Mouse (Mus musculus) embryonic facial prominence, embryonic 14.5 days (tissue): Measurements from ENCODE around the gene Pde3b. TPM values are rescaled to one million over a fixed set of nuclear protein-coding genes. Genes with fewer than 3 reads are reported as not detected.

ENCODE experiments used
- ATAC-seq: fragments of 200-750 bp; cut with Nextera tagmentation; 2 replicates; pipeline ENCODE4 v1.8.0; 2017; ENCODE audit warnings: low read depth, moderate number of reproducible peaks, moderate TSS enrichment
- DNase-seq: peaks from one replicate; pipeline ENCODE4 v3.0.0-alpha.2; 2015; ENCODE audit warnings: low spot score
- H3K27ac ChIP-seq: fragments of 300-500 bp; sonication (generic); replicated peaks from 2 replicates; pipeline ENCODE4 v1.5.1; 2014; ENCODE audit warnings: low read depth, mild to moderate bottlenecking, low read length, moderate library complexity
- H3K27me3 ChIP-seq: fragments of 300-500 bp; sonication (generic); replicated peaks from 2 replicates; pipeline ENCODE4 v1.6.1; 2014; ENCODE audit warnings: low read length; ENCODE audit not compliant: control insufficient read depth, insufficient read depth
- H3K36me3 ChIP-seq: fragments of 300-500 bp; sonication (generic); 2 replicates; pipeline ENCODE4 v1.6.1; 2014; ENCODE audit warnings: low read length, mixed read lengths; ENCODE audit not compliant: control insufficient read depth, insufficient read depth
- H3K4me1 ChIP-seq: fragments of 300-500 bp; sonication (generic); 2 replicates; pipeline ENCODE4 v1.6.1; 2014; ENCODE audit warnings: antibody characterized with exemption, low read length; ENCODE audit not compliant: control insufficient read depth, insufficient read depth
- H3K4me2 ChIP-seq: fragments of 300-500 bp; sonication (generic); 2 replicates; pipeline ENCODE4 v1.6.1; 2014; ENCODE audit warnings: low read depth, mild to moderate bottlenecking, low read length, moderate library complexity, mixed read lengths
- H3K4me3 ChIP-seq: fragments of 300-500 bp; sonication (generic); 2 replicates; pipeline ENCODE4 v1.5.1; 2014; ENCODE audit warnings: low read depth, mild to moderate bottlenecking, low read length
- H3K9ac ChIP-seq: fragments of 300-500 bp; sonication (generic); 2 replicates; pipeline ENCODE4 v1.6.1; 2014; ENCODE audit warnings: low read depth, mild to moderate bottlenecking, low read length, moderate library complexity, mixed read lengths
- H3K9me3 ChIP-seq: fragments of 300-500 bp; sonication (generic); 2 replicates; pipeline ENCODE4 v1.6.1; 2016; ENCODE audit warnings: low read length; ENCODE audit not compliant: control insufficient read depth
- WGBS: fragments of 180-500 bp; shearing (Covaris S2); extraction: QIAGEN DNeasy Blood & Tissue Kit; methylation state at CpG from one replicate; pipeline ENCODE4 v1.1.7; 2014; 5-methylcytosine and 5-hydroxymethylcytosine counted together
- polyA plus RNA-seq: library from polyadenylated mRNA; unstranded; fragments of >200 nt; fragmentation: Nextera tagmentation; extraction: Ambion mirVana; gene quantifications from 2 replicates; pipeline ENCODE4 v1.2.1, GENCODE M21; 2014

The Pde3b gene
- polyA plus RNA-seq, 1 experiment from 2014 or later: 7.2 TPM

DNA sequence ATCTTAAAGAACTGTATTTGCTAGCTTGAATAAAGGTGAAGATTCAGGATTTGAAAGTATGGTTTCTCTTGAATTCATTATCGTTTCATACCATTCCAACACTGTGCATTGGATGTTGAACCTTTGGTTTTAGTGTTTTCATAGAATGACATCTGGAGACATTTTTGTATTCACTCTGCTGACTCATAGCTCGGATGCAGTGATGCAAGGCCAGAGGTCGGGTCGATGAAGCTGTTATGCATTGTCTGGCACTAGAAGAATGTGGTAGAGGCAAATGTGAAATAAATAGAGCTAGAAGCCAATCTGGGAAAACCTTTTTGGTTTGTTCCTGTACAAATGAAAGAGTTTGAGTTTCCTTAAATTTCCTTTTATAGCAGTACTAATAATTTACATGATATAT is 16.9 kb downstream of the Pde3b start:
- Histone ChIP-seq H3K27ac (no peak overlapping the region), H3K9ac (no peak overlapping the region), H3K27me3 (no peaks in the 10 kb centered on the region), H3K4me2 (no peak overlapping the region), H3K4me3 (no peak overlapping the region), H3K4me1 (no peaks in the 10 kb centered on the region), H3K9me3 (no peaks in the 10 kb centered on the region), H3K36me3 (no peaks in the 10 kb centered on the region)
- DNase-seq (peak; percentile 1), ATAC-seq (no peak)
- WGBS: 49% methylated on average over 4 of the region's 4 CpGs

DNA sequence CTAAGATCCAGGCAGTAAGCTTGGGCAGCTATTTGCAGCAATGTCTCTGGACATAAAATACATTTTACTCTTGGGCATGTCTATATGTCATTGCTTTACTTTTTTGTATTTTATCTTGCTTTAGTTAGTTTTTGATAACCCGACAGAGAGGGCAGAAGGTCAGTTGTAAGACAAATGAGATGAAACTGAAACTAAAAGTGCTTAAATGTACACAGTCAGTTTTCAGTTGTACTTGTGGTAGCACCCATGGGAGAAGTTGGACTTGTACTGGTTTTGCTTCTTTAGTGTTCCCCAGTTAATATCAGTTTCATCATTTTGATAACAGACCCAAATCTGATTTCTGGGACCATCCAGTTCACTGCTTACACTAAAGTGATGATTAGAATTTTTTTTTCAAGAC is 24.6 kb downstream of the Pde3b start:
- Histone ChIP-seq H3K4me1 (no peaks in the 10 kb centered on the region), H3K9ac (no peak overlapping the region), H3K36me3 (no peaks in the 10 kb centered on the region), H3K27ac (no peak overlapping the region), H3K4me3 (no peak overlapping the region), H3K4me2 (no peak overlapping the region), H3K9me3 (no peaks in the 10 kb centered on the region), H3K27me3 (no peaks in the 10 kb centered on the region)
- no peak for ATAC-seq
- WGBS: 85% methylated on average over 1 of the region's 1 CpGs
- DNase-seq: no peak

DNA sequence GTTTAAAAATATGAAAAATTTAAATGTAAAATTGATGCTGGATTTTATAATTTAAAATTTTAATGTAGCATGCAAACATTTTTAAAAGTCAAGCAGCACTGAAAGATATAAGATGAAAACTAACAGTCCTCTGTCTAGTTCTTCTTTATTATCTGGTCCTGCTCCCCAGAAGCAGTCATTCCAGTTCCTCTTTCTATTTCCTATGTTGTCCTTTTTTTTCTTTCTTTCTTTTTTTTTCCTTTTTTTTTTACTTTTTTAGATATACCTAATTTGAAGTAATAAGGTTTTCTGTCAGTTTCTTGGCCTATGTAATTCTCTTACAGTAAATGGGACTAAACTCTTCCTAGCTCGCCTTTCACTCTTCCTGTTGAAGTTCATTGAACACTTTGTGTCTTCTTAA is 25.4 kb downstream of the Pde3b start:
- Histone ChIP-seq H3K36me3 (no peaks in the 10 kb centered on the region), H3K27ac (no peak overlapping the region), H3K4me1 (no peaks in the 10 kb centered on the region), H3K9me3 (no peaks in the 10 kb centered on the region), H3K27me3 (no peaks in the 10 kb centered on the region), H3K9ac (no peak overlapping the region), H3K4me3 (no peak overlapping the region), H3K4me2 (no peak overlapping the region)
- DNase-seq (no peak), ATAC-seq (no peak)
- 91% methylated on average over 1 of the region's 1 CpGs for WGBS

DNA sequence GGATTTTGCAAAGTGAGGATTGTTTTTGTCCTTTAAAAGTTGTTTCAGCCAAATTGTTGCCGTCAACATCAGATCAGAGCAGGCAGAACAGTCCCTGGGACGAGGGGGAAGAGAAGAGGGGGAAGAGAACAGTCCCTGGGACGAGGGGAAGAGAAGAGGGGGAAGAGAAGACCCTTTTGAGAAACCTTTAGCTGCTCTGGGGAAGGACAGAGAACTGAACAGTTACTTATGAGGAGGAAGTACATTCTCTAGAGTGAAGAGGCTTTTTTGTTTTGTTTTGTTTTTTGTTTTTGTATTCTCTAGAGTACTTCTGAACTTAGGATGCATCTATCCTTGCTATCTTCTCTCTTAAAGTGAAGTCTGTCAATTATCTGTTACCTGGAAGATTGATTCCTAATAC is 37.8 kb downstream of the Pde3b start:
- 56% methylated on average over 3 of the region's 3 CpGs for WGBS
- Histone ChIP-seq H3K27ac (no peak overlapping the region), H3K36me3 (no peaks in the 10 kb centered on the region), H3K9me3 (no peaks in the 10 kb centered on the region), H3K4me1 (no peaks in the 10 kb centered on the region), H3K27me3 (no peaks in the 10 kb centered on the region), H3K9ac (no peak overlapping the region), H3K4me2 (no peak overlapping the region), H3K4me3 (no peak overlapping the region)
- no peak for DNase-seq
- ATAC-seq: no peak

DNA sequence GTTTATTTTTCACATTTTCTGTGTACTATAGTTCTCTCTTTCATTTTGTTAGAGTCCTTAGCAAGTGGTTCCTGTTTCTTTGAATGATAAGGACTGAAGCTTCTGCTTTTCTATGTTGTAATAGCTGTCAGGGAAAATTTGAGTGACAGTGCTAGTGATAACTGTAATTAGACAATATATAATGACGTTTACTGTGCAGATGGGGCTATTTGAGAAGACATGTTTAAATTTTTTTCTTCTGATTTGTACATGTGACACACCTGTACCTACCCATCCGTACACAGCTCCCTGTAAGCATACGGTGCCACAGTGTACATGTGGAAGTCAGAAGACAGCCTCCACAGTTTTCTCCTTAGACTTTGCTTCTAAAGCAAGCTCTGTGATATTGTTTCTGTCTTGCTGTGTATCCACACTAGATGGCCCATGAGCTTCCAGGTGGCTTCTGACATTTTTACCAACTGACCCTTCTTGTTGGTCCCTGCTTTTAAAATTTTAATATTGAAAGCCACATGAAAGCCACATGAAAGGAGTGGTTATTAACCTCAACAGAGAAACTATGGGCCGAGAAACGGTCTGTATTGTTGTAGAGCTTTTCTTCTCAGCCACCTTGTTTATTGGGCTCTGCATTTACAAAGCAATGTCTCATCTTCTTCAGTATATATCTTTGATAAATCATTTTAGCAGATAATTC is 38.4 kb downstream of the Pde3b start:
- Histone ChIP-seq H3K36me3 (no peaks in the 10 kb centered on the region), H3K9me3 (no peaks in the 10 kb centered on the region), H3K4me3 (no peak overlapping the region), H3K4me1 (no peaks in the 10 kb centered on the region), H3K4me2 (no peak overlapping the region), H3K27me3 (no peaks in the 10 kb centered on the region), H3K27ac (no peak overlapping the region), H3K9ac (no peak overlapping the region)
- ATAC-seq (no peak), DNase-seq (no peak)
- WGBS: 76% methylated on average over 5 of the region's 5 CpGs

DNA sequence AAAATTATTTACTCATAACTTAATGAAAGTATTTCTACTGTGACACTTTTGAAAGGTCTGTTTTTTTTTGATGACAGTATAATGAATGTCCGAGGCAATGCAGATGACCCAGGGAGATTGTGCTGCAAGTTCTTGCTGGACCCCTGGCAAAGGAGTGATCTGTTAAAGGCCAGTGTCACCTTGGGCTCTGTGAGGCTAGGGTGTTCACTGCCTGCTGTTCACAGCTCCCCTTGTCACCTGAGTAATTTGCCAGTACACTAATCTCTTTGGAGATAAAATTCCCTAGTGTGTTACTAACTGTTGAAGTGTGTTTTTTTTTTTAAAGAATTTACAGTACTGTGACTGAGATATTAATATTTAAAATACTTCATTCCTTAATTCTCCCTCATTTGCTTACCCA is 39.8 kb downstream of the Pde3b start:
- no peak overlapping the region for H3K9ac ChIP-seq
- DNase-seq (no peak), ATAC-seq (no peak)
- H3K9me3 ChIP-seq: no peaks in the 10 kb centered on the region
- H3K4me3 ChIP-seq: no peak overlapping the region
- no peaks in the 10 kb centered on the region for H3K27me3 ChIP-seq
- no peak overlapping the region for H3K4me2 ChIP-seq
- 83% methylated on average over 1 of the region's 1 CpGs for WGBS
- no peaks in the 10 kb centered on the region for H3K36me3 ChIP-seq
- no peak overlapping the region for H3K27ac ChIP-seq
- H3K4me1 ChIP-seq: no peaks in the 10 kb centered on the region

DNA sequence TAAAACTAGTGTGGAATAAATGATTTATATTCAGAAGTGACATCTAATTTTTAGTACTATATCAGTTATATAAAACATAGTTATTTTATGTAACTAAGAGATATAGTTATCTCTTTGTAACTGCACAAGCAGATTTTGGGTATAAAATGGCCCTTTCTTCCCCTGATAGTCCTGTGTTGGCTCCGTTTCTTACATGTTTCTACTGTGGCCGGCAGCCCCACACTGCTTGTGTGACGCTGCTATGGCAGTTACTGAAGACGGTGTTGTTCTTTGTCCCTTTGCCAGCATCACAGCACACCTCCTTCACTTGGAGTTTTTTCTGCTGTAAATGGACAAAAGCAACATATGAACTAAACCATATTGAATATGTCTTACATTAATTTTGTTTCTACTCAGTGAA is 41.8 kb downstream of the Pde3b start:
- 73% methylated on average over 4 of the region's 4 CpGs for WGBS
- peak; percentile 1 for DNase-seq
- Histone ChIP-seq H3K36me3 (no peaks in the 10 kb centered on the region), H3K4me2 (no peak overlapping the region), H3K4me3 (no peak overlapping the region), H3K9me3 (no peaks in the 10 kb centered on the region), H3K9ac (no peak overlapping the region), H3K27ac (no peak overlapping the region), H3K4me1 (no peaks in the 10 kb centered on the region), H3K27me3 (no peaks in the 10 kb centered on the region)
- no peak for ATAC-seq

DNA sequence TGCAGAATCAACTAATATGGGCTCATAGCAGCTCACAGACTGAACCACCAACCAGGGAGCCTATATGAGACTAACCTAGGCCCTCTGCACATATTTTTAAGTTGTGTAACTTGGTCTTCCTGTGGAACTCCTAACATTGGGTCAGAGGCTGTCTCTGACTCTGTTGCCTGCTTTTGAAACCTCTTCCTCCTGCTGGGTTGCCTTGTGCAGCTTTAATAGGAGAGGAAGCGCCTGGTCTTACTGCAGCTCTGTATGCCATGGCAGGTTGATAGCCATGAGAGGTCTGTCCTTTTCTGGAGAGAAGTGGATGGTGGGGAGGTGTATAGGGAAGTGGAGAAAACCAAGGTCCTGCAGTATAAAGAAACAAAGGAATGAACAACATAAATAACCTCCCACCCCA is 44.8 kb downstream of the Pde3b start:
- no peak overlapping the region for H3K4me2 ChIP-seq
- H3K9ac ChIP-seq: no peak overlapping the region
- no peak for DNase-seq
- ATAC-seq: no peak
- no peaks in the 10 kb centered on the region for H3K4me1 ChIP-seq
- no peak overlapping the region for H3K27ac ChIP-seq
- no peak overlapping the region for H3K4me3 ChIP-seq
- H3K9me3 ChIP-seq: no peaks in the 10 kb centered on the region
- no peaks in the 10 kb centered on the region for H3K36me3 ChIP-seq
- WGBS: 74% methylated on average over 1 of the region's 1 CpGs
- H3K27me3 ChIP-seq: no peaks in the 10 kb centered on the region

DNA sequence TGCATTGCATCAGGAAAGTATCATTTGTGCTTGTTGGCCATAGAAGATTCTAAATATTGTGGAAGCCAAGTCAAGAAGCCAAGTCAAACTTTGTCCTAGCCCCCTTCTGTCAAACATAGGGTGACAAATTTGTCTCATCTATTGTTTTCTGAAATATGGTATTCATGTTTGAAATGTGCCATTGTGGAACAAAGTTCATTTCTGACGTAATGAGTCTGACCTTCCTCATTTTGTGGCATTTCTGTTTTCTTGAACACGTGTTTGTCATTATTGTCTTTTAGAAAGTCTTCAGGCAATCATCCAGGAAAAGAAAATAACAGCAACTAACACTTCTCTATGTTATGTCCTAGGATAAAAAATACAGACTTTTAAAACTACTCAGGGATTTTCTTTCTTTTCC is 46.6 kb downstream of the Pde3b start:
- no peak overlapping the region for H3K27ac ChIP-seq
- 47% methylated on average over 2 of the region's 2 CpGs for WGBS
- H3K27me3 ChIP-seq: no peaks in the 10 kb centered on the region
- H3K4me3 ChIP-seq: no peak overlapping the region
- H3K36me3 ChIP-seq: no peaks in the 10 kb centered on the region
- no peaks in the 10 kb centered on the region for H3K4me1 ChIP-seq
- peak; percentile 5 for DNase-seq
- ATAC-seq: no peak
- no peaks in the 10 kb centered on the region for H3K9me3 ChIP-seq
- no peak overlapping the region for H3K9ac ChIP-seq
- no peak overlapping the region for H3K4me2 ChIP-seq
